Mouse (Mus musculus): ENCODE data around the gene Git2. TPM values are rescaled to one million over a fixed set of nuclear protein-coding genes. Genes with fewer than 3 reads are reported as not detected.
A peak's percentile ranks its signal among the peaks of the same experiment; 100 is the strongest.

The Git2 gene
- polyA plus RNA-seq (2012; ENCODE audit: insufficient read depth, insufficient read length, missing spikeins): 15.1 and 17.6 TPM in 2 replicates

GRCm38 (mm10) chr5:114775056-114775979 is at the start of gene Git2:
TSS of gene Git2 (minus strand) at chr5:114775517.
- peak within 1 kb of the TSS; percentile 98 for H3K27ac ChIP-seq (replicated peaks; ENCODE audit: low read depth, low read length)
- H3K4me1 ChIP-seq (ENCODE audit: control insufficient read depth, insufficient read depth, insufficient read length, low read length): peaks cover 19% of the 10 kb centered on the region

DNA sequence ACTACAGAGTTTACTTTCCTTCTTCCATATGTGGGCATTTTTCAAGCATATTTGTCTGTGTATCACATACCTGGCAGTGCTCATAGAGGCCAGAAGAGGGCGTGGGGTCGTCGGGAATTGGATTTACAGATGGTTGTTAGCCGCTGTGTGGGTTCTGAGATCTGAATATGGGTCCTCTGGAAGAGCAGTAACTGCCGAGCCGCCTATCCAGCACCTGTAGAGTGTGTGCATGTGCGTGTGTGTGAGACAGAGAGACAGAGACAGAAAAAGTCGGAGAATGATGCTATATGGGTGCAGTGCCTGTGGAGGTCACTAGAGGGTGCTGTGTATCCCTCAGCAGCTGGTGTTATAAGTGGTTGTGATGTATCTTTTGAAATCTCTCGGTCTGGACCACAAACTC is 48.9 kb upstream of the Git2 start:
- H3K4me1 ChIP-seq (ENCODE audit: control insufficient read depth, insufficient read depth, insufficient read length, low read length): peaks cover 5% of the 10 kb centered on the region; the same call in 1 of the 2 replicates
- H3K27ac ChIP-seq (replicated peaks; ENCODE audit: low read depth, low read length): no peak overlapping the region
- peak overlapping the region; percentile 44 for H3K4me3 ChIP-seq (ENCODE audit: insufficient read depth, low read depth, low read length)

More at GRCm38 (mm10) chr5:114775056-114775979, at the start of gene Git2:
- H3K4me3 ChIP-seq (ENCODE audit: insufficient read depth, low read depth, low read length): peak within 1 kb of the TSS; percentile 69

- H3K27ac ChIP-seq (replicated peaks; ENCODE audit: low read depth, low read length): no peak within 1 kb of the TSS
- H3K4me3 ChIP-seq (ENCODE audit: insufficient read depth, low read depth, low read length): peak within 1 kb of the TSS; percentile 58
- H3K4me1 ChIP-seq (ENCODE audit: control insufficient read depth, insufficient read depth, insufficient read length, low read length): peaks cover 5% of the 10 kb centered on the region; the same call in 1 of the 2 replicates
These were observed 47.7 kb upstream of the Git2 start, which contains the start of gene 1500011B03Rik for GRCm38 (mm10) chr5:114822796-114823688. TSS of gene 1500011B03Rik (minus strand) at chr5:114823468.

DNA sequence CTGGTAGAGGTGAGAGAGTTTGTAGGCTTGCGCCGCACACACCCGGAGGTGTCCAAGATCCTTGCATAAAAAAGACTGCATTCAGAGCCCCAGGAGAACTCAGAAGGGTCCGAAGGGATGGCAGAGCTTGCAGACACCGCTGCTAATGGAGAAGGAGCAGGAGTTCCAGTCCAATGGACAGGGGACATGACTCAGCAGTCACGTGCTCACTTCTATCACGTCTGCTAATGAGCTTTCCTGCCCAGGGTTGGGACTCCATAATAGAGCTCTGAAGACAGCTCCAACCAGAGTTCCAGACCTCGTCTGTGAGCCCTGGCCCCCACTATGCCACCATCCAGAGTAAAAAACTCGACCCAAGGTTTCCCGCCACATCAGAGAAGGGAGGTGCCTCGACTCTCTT is 42.8 kb upstream of the Git2 start:
- Histone ChIP-seq H3K4me3 (ENCODE audit: insufficient read depth, low read depth, low read length) (no peak overlapping the region), H3K4me1 (ENCODE audit: control insufficient read depth, insufficient read depth, insufficient read length, low read length) (no peaks in the 10 kb centered on the region), H3K27ac (replicated peaks; ENCODE audit: low read depth, low read length) (no peak overlapping the region)

DNA sequence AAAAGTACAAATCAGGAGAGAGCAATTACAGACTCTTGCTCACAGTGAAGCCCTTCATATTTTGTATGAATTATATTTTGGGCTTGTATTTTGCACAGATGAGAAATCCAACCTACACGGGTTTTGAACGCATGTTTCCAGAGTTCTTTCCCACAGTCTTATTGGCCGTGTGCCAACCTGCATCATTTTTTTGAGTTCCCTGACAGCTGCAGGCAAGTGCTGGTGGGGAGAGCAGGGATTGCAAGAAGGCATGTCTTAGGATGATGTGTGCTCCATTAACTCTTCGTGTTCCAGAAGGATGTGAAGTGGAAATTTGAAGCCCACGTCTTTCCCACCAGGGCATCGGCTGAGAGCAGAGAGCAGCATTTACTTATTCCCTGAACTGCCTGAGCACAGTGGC is 41.3 kb upstream of the Git2 start:
- Histone ChIP-seq H3K4me1 (ENCODE audit: control insufficient read depth, insufficient read depth, insufficient read length, low read length) (no peaks in the 10 kb centered on the region), H3K4me3 (ENCODE audit: insufficient read depth, low read depth, low read length) (no peak overlapping the region), H3K27ac (replicated peaks; ENCODE audit: low read depth, low read length) (no peak overlapping the region)

GRCm38 (mm10) chr5:114813525-114814181 is 38.3 kb upstream of the Git2 start:
- H3K4me1 ChIP-seq (ENCODE audit: control insufficient read depth, insufficient read depth, insufficient read length, low read length): no peaks in the 10 kb centered on the region
- no peak overlapping the region for H3K27ac ChIP-seq (replicated peaks; ENCODE audit: low read depth, low read length)
- peak overlapping the region; percentile 76 for H3K4me3 ChIP-seq (ENCODE audit: insufficient read depth, low read depth, low read length)

DNA sequence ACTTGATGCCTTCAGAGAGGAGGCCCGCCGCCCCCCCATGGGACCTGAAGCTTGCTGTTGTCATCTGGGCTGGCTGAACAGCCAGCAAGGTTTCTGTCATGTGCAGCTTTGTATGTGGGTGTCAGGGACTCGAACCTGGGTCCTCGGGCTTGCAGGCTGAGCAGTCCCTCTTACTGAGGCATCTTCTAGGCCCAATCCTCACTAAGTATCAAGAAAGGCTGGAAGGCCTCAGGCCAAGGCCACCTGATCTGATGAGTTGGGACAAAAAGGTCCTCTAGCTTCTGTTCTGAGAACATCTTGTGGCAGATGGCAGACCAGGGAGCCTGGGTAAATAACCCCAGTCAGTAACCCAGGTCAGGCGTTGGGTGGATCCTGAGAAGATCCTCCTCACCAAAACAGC is 34.5 kb upstream of the Git2 start:
- H3K27ac ChIP-seq (replicated peaks; ENCODE audit: low read depth, low read length): no peak overlapping the region
- H3K4me1 ChIP-seq (ENCODE audit: control insufficient read depth, insufficient read depth, insufficient read length, low read length): no peaks in the 10 kb centered on the region
- H3K4me3 ChIP-seq (ENCODE audit: insufficient read depth, low read depth, low read length): no peak overlapping the region

GRCm38 (mm10) chr5:114809181-114809756 is 34.0 kb upstream of the Git2 start:
- H3K4me1 ChIP-seq (ENCODE audit: control insufficient read depth, insufficient read depth, insufficient read length, low read length): no peaks in the 10 kb centered on the region
- H3K27ac ChIP-seq (replicated peaks; ENCODE audit: low read depth, low read length): no peak overlapping the region

DNA sequence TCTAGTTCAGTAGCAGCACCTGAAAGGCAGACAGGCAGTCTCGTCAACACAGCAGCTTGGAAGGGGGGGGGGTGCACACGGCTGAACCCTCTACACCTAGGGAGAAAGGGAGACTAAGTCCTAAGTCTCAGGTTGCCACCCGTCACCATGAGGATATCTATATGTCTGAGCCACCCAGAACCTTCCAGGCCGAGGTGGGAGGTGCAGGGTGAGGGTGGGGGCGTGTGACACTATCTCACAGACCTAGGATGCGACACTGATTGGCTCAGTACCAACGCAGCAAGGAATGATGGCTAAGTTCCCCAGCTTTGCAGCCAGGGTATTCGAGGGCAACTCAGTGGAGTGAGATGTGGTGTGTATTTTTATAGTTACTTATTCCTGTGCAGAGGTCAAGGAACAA is 33.1 kb upstream of the Git2 start:
- Histone ChIP-seq H3K4me1 (ENCODE audit: control insufficient read depth, insufficient read depth, insufficient read length, low read length) (no peaks in the 10 kb centered on the region), H3K4me3 (ENCODE audit: insufficient read depth, low read depth, low read length) (no peak overlapping the region), H3K27ac (replicated peaks; ENCODE audit: low read depth, low read length) (no peak overlapping the region)

More at GRCm38 (mm10) chr5:114809181-114809756, 34.0 kb upstream of the Git2 start:
- no peak overlapping the region for H3K4me3 ChIP-seq (ENCODE audit: insufficient read depth, low read depth, low read length)

GRCm38 (mm10) chr5:114807893-114808292 is 32.6 kb upstream of the Git2 start:
- Histone ChIP-seq H3K4me3 (ENCODE audit: insufficient read depth, low read depth, low read length) (no peak overlapping the region), H3K4me1 (ENCODE audit: control insufficient read depth, insufficient read depth, insufficient read length, low read length) (no peaks in the 10 kb centered on the region), H3K27ac (replicated peaks; ENCODE audit: low read depth, low read length) (no peak overlapping the region)

DNA sequence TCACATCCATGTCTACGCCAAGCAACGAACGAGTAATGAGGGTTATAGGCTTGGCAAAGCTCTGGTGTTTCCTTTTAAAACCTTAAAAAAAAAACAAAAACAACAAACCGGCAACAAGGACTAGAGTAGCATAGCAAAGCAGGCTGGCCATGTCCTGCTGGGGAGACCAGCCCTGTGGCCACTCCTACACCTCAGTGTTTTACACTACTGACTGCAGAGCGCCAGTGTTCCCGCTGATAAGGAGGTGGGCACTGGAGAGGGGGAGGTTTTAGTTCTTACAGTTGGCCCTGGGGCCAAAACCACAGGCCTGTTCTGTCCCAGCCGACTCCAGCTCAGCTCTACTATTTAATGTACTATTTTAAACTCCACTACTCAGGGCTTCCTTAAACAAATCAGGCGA is 32.2 kb upstream of the Git2 start:
- Histone ChIP-seq H3K4me3 (ENCODE audit: insufficient read depth, low read depth, low read length) (no peak overlapping the region), H3K4me1 (ENCODE audit: control insufficient read depth, insufficient read depth, insufficient read length, low read length) (no peaks in the 10 kb centered on the region), H3K27ac (replicated peaks; ENCODE audit: low read depth, low read length) (0 out of 2 replicates have a peak overlapping the region, but pooled peaks have one; percentile 17)

GRCm38 (mm10) chr5:114807063-114807462 is 31.7 kb upstream of the Git2 start:
- Histone ChIP-seq H3K4me3 (ENCODE audit: insufficient read depth, low read depth, low read length) (no peak overlapping the region), H3K27ac (replicated peaks; ENCODE audit: low read depth, low read length) (peak overlapping the region; percentile 75), H3K4me1 (ENCODE audit: control insufficient read depth, insufficient read depth, insufficient read length, low read length) (no peaks in the 10 kb centered on the region)

- Histone ChIP-seq H3K4me3 (ENCODE audit: insufficient read depth, low read depth, low read length) (peak overlapping the region; percentile 34; the same call in 1 of the 2 replicates), H3K27ac (replicated peaks; ENCODE audit: low read depth, low read length) (peak overlapping the region; percentile 75)
These were observed 31.3 kb upstream of the Git2 start for GRCm38 (mm10) chr5:114806636-114807035.

More at GRCm38 (mm10) chr5:114806636-114807035, 31.3 kb upstream of the Git2 start:
- no peaks in the 10 kb centered on the region for H3K4me1 ChIP-seq (ENCODE audit: control insufficient read depth, insufficient read depth, insufficient read length, low read length)
